Mouse (Mus musculus): ENCODE data around the gene Ptpro.

DNA sequence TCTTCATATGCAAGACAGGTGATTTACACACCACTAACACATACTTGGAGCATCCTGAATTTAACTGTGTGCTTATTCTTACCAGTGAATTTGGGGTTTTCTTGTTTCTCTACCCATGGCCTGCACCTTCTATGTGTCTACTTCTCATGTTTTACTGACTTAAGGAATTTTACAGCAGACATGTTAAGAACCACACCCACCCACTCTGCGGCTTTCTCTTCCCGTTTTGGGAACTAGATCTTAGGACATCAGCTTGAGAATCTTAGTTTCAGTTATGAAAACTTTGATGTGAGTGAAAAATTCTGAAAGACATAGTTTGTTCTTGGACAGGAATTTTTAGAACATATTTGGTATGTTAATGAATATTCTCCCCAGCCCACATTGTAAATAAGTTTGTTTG is 153.6 kb downstream of the Ptpro start:
- no peak for TF ChIP-seq CTCF (IDR thresholded peaks at IDR 0.05; ENCODE audit: extremely low read depth, insufficient read depth, low read length)
- no peak for TF ChIP-seq POLR2A (IDR thresholded peaks at IDR 0.05; ENCODE audit: extremely low read depth, insufficient read depth, low read length)

Data from cortical plate, adult 2 months (tissue).